Mouse (Mus musculus) kidney, embryonic 16.5 days (tissue): ENCODE data around the gene Lrrc3c. TPM values are rescaled to one million over a fixed set of nuclear protein-coding genes. Genes with fewer than 3 reads are reported as not detected.

Experiments
- ATAC-seq: fragments of 200-750 bp; cut with Nextera tagmentation; 2 replicates; pipeline ENCODE4 v1.8.0; 2017; ENCODE audit warnings: moderate TSS enrichment; ENCODE audit not compliant: low FRiP score, low TSS enrichment
- H3K27ac ChIP-seq: fragments of 300-500 bp; sonication (generic); 2 replicates; pipeline ENCODE4 v1.5.1; 2014; ENCODE audit warnings: low read length
- H3K27me3 ChIP-seq: fragments of 300-500 bp; sonication (generic); 2 replicates; pipeline ENCODE4 v1.6.1; 2014; ENCODE audit warnings: low read length, control low read depth, mixed read lengths; ENCODE audit not compliant: insufficient read depth
- H3K36me3 ChIP-seq: fragments of 300-500 bp; sonication (generic); 2 replicates; pipeline ENCODE4 v1.6.1; 2014; ENCODE audit warnings: low read length, control low read depth, mixed read lengths; ENCODE audit not compliant: insufficient read depth
- H3K4me1 ChIP-seq: fragments of 300-500 bp; sonication (generic); 2 replicates; pipeline ENCODE4 v1.6.1; 2014; ENCODE audit warnings: low read length, control low read depth, mixed read lengths; ENCODE audit not compliant: insufficient read depth
- H3K4me2 ChIP-seq: fragments of 300-500 bp; sonication (generic); replicated peaks from 2 replicates; pipeline ENCODE4 v1.6.1; 2014; ENCODE audit warnings: low read depth, low read length
- H3K4me3 ChIP-seq: fragments of 300-500 bp; sonication (generic); 2 replicates; pipeline ENCODE4 v1.5.1; 2014; ENCODE audit warnings: mild to moderate bottlenecking, low read length
- H3K9ac ChIP-seq: fragments of 300-500 bp; sonication (generic); replicated peaks from 2 replicates; pipeline ENCODE4 v1.6.1; 2014; ENCODE audit warnings: low read length
- H3K9me3 ChIP-seq: fragments of 300-500 bp; sonication (generic); 2 replicates; pipeline ENCODE4 v1.6.1; 2016; ENCODE audit warnings: low read length, control low read depth
- WGBS: fragments of 180-500 bp; shearing (Covaris S2); extraction: QIAGEN DNeasy Blood & Tissue Kit; methylation state at CpG from one replicate; pipeline ENCODE4 v1.1.7; 2014; 5-methylcytosine and 5-hydroxymethylcytosine counted together
- polyA plus RNA-seq: library from polyadenylated mRNA; unstranded; fragments of >200 nt; fragmentation: Nextera tagmentation; extraction: Ambion mirVana; gene quantifications from 2 replicates; pipeline ENCODE4 v1.2.1, GENCODE M21; 2015

The Lrrc3c gene
- polyA plus RNA-seq, 1 experiment from 2014 or later: not detected

GRCm38 (mm10) chr11:98584629-98585177 is 13.4 kb upstream of the Lrrc3c start:
- Histone ChIP-seq H3K36me3 (peaks cover 20% of the 10 kb centered on the region), H3K9me3 (no peaks in the 10 kb centered on the region), H3K4me3 (no peak overlapping the region), H3K4me2 (no peak overlapping the region), H3K4me1 (peaks cover 37% of the 10 kb centered on the region), H3K9ac (no peak overlapping the region), H3K27ac (no peak overlapping the region), H3K27me3 (no peaks in the 10 kb centered on the region)
- 90% methylated on average over 6 of the region's 6 CpGs for WGBS
- ATAC-seq: no peak

DNA sequence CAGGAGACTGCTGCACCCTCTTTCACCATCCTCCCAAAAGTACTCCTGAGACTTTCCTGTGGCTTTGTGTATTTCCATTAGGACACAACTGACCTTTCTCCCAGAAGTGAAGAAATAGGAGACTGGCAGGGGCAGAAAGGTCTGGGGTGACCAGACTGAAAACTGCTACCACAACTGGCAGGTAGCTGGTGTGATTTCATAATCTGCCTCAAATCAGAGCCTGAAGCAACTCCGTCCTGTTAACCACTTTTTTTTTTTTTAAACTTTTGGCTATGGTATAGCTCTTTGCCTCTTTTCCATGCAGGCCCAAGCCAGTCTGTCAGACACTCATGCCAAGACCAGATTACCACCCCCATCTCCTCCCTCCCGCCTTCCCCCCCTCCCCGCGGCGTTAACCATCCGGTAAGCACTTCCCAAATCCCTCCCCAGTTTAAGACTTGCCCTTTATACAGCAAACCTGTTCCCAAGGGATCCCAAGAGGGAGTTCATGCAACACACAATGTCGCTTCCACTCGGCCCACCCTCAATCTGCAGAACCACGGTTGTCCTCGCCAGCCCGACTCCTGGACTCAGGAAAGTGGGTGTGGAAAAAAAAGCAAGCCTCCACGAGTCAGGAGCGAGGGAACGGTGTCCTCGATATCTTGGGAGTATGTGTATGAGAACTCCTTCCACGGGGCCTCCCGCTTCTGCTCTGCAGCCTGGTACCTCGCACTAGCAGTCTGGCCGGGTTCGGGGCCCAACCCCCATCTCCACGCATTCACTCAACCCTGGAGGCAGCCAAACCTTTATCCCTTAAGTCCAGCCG is 11.8 kb upstream of the Lrrc3c start:
- Histone ChIP-seq H3K27ac (peak overlapping the region; percentile 73), H3K4me3 (peak overlapping the region; percentile 92), H3K4me1 (peaks cover 40% of the 10 kb centered on the region), H3K9me3 (no peaks in the 10 kb centered on the region), H3K27me3 (no peaks in the 10 kb centered on the region), H3K4me2 (peak overlapping the region; percentile 88), H3K9ac (peak overlapping the region; percentile 94), H3K36me3 (peaks cover 20% of the 10 kb centered on the region)
- WGBS: under 1% methylated on average over 22 of the region's 22 CpGs
- ATAC-seq: peak; percentile 25; the same call in 1 of the 2 replicates

- H3K4me1 ChIP-seq: peaks cover 41% of the 10 kb centered on the region
- under 1% methylated on average over 49 of the region's 49 CpGs for WGBS
Observed at GRCm38 (mm10) chr11:98586892-98587563, 11.1 kb upstream of the Lrrc3c start, which contains the start of gene Ormdl3. TSS of gene Ormdl3 (minus strand) at chr11:98587368.

DNA sequence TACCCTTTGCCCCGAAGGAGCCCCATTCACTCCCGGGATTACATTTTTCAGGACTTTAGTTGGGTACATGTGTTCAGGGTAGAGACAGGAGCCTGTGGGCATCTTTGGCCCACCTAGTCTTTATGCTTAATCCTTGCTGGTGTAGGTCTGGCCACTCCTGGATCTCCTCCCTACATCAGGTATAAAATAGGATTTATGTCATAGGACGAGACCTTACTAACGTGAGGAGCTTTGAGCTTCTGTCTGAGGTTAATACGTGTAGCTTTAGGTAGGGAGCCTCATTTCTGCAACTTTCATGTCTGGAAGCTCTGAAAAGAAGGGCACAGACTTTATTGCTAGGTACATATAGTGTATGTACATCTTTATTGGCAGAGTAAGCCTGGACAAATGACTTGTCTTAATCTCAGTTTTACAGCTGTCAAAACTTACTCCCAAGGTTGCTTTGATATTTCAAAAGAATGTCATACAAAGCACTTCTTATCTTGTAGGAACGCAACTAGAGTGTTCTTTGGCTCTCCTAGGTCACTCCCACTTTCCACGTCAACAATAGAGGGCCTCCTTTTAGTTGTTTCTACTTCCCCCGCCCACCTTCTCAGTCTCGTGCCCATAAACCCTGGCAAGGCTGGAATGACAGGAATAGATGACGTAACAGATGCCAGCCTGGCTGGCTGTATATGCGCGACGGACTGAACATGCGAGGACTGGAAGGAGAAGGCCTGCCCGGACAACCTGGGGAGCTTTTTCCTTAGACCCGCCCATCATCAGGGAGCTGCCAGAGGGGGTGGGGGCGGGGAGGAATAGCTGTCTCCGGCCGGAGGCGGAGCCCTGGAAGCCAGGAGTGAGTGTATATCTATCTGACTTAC is 10.2 kb upstream of the Lrrc3c start:
- ATAC-seq: peak; percentile 46
- H3K4me2 ChIP-seq: peak overlapping the region; percentile 88
- H3K4me3 ChIP-seq: peak overlapping the region; percentile 92
- H3K9me3 ChIP-seq: no peaks in the 10 kb centered on the region
- peak overlapping the region; percentile 73 for H3K27ac ChIP-seq
- peaks cover 5% of the 10 kb centered on the region; the same call in 1 of the 2 replicates for H3K27me3 ChIP-seq
- H3K36me3 ChIP-seq: peaks cover 10% of the 10 kb centered on the region; the same call in 1 of the 2 replicates
- H3K4me1 ChIP-seq: peaks cover 41% of the 10 kb centered on the region
- peak overlapping the region; percentile 68 for H3K9ac ChIP-seq
- WGBS: 4% methylated on average over 20 of the region's 20 CpGs

More at GRCm38 (mm10) chr11:98586892-98587563, 11.1 kb upstream of the Lrrc3c start, which contains the start of gene Ormdl3:
- Histone ChIP-seq H3K4me2 (peak within 1 kb of the TSS; percentile 88), H3K36me3 (peaks cover 19% of the 10 kb centered on the region), H3K9me3 (no peaks in the 10 kb centered on the region), H3K27ac (peak within 1 kb of the TSS; percentile 73), H3K9ac (peak within 1 kb of the TSS; percentile 94), H3K27me3 (peaks cover 3% of the 10 kb centered on the region; the same call in 1 of the 2 replicates), H3K4me3 (peak within 1 kb of the TSS; percentile 92)
- peak; percentile 94 for ATAC-seq

GRCm38 (mm10) chr11:98588833-98589281 is 9.2 kb upstream of the Lrrc3c start:
- ATAC-seq: no peak
- peaks cover 41% of the 10 kb centered on the region for H3K4me1 ChIP-seq
- 53% methylated on average over 6 of the region's 6 CpGs for WGBS
- H3K9me3 ChIP-seq: no peaks in the 10 kb centered on the region
- H3K4me3 ChIP-seq: no peak overlapping the region
- peak overlapping the region; percentile 88 for H3K4me2 ChIP-seq
- peaks cover 5% of the 10 kb centered on the region; the same call in 1 of the 2 replicates for H3K27me3 ChIP-seq
- no peak overlapping the region for H3K9ac ChIP-seq
- peak overlapping the region; percentile 73 for H3K27ac ChIP-seq
- H3K36me3 ChIP-seq: 0 out of 2 replicates have a peak, but pooled peaks cover 2% of the 10 kb centered on the region

GRCm38 (mm10) chr11:98589306-98589705 is 8.8 kb upstream of the Lrrc3c start:
- H3K27ac ChIP-seq: no peak overlapping the region
- no peaks in the 10 kb centered on the region for H3K36me3 ChIP-seq
- no peak overlapping the region for H3K4me2 ChIP-seq
- WGBS: 83% methylated on average over 8 of the region's 8 CpGs
- H3K4me3 ChIP-seq: no peak overlapping the region
- H3K27me3 ChIP-seq: peaks cover 5% of the 10 kb centered on the region; the same call in 1 of the 2 replicates
- ATAC-seq: no peak
- H3K9ac ChIP-seq: no peak overlapping the region
- H3K9me3 ChIP-seq: no peaks in the 10 kb centered on the region
- H3K4me1 ChIP-seq: peaks cover 41% of the 10 kb centered on the region

GRCm38 (mm10) chr11:98590548-98591445 is 7.3 kb upstream of the Lrrc3c start:
- Histone ChIP-seq H3K36me3 (no peaks in the 10 kb centered on the region), H3K4me1 (peaks cover 31% of the 10 kb centered on the region), H3K4me3 (no peak overlapping the region), H3K27me3 (peaks cover 5% of the 10 kb centered on the region; the same call in 1 of the 2 replicates), H3K4me2 (no peak overlapping the region), H3K9ac (no peak overlapping the region), H3K27ac (no peak overlapping the region), H3K9me3 (no peaks in the 10 kb centered on the region)
- 53% methylated on average over 19 of the region's 19 CpGs for WGBS
- no peak for ATAC-seq

DNA sequence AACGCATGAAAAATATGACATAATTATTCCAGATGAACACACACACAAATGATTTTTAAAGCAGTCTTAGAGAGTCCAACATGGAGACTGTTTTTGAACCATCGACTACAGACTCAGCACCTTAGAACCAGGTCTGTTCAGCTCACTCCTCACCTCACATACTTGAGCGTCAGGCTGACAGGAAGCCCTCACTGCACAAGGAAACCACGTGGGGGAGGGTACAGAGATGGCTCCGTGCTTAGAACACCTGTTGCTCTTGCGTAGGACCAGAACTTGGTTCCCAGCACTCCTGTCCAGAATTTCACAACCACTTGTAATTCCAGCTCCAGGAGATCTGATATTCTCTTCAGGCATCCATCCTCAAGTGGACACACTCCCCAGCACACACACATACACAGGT is 3.1 kb upstream of the Lrrc3c start:
- H3K36me3 ChIP-seq: no peaks in the 10 kb centered on the region
- no peak overlapping the region for H3K27ac ChIP-seq
- no peak overlapping the region for H3K9ac ChIP-seq
- H3K9me3 ChIP-seq: no peaks in the 10 kb centered on the region
- H3K4me3 ChIP-seq: no peak overlapping the region
- no peak for ATAC-seq
- peaks cover 26% of the 10 kb centered on the region for H3K27me3 ChIP-seq
- peaks cover 6% of the 10 kb centered on the region; the same call in 1 of the 2 replicates for H3K4me1 ChIP-seq
- WGBS: 69% methylated on average over 6 of the region's 6 CpGs
- H3K4me2 ChIP-seq: no peak overlapping the region
